Mouse (Mus musculus): ENCODE measurements at regions not wholly inside any gene's neighbourhood (a gene's known extent, or its start where the extent isn't known, plus 50 kb on each side); places are given as distances from the start of the nearest gene placed in this dataset.

GRCm38 (mm10) chr13:51899319-51900042 lies 53.0 kb downstream of the Gadd45g start:
- in situ Hi-C loops (cut with MboI; ENCODE audit: low pct_unique_long_range_greater_than_20kb in 1 of 2, low sequenced_read_pairs in 2 of 2, unreplicated experiment in 1 of 2) = no loop called here

- in situ Hi-C loops (cut with MboI; ENCODE audit: low pct_unique_long_range_greater_than_20kb in 1 of 2, low sequenced_read_pairs in 2 of 2, unreplicated experiment in 1 of 2) = no loop called here
Measured at GRCm38 (mm10) chr13:51900043-51900440, 53.6 kb downstream of the Gadd45g start.

- in situ Hi-C loops (cut with MboI; ENCODE audit: low pct_unique_long_range_greater_than_20kb in 1 of 2, low sequenced_read_pairs in 2 of 2, unreplicated experiment in 1 of 2) = no loop called here
Measured at GRCm38 (mm10) chr13:51902482-51903285, 56.2 kb downstream of the Gadd45g start.

GRCm38 (mm10) chr13:51903324-51903939 lies 57.0 kb downstream of the Gadd45g start:
- in situ Hi-C loops (cut with MboI; ENCODE audit: low pct_unique_long_range_greater_than_20kb in 1 of 2, low sequenced_read_pairs in 2 of 2, unreplicated experiment in 1 of 2) = no loop called here

GRCm38 (mm10) chr13:51905270-51905669 lies 58.8 kb downstream of the Gadd45g start:
- in situ Hi-C loops (cut with MboI; ENCODE audit: low pct_unique_long_range_greater_than_20kb in 1 of 2, low sequenced_read_pairs in 2 of 2, unreplicated experiment in 1 of 2) = no loop called here

GRCm38 (mm10) chr13:51906103-51906502 lies 59.6 kb downstream of the Gadd45g start:
- in situ Hi-C loops (cut with MboI; ENCODE audit: low pct_unique_long_range_greater_than_20kb in 1 of 2, low sequenced_read_pairs in 2 of 2, unreplicated experiment in 1 of 2) = no loop called here

- in situ Hi-C loops (cut with MboI; ENCODE audit: low pct_unique_long_range_greater_than_20kb in 1 of 2, low sequenced_read_pairs in 2 of 2, unreplicated experiment in 1 of 2) = no loop called here
Measured at GRCm38 (mm10) chr13:51908514-51908913, 62.0 kb downstream of the Gadd45g start.

GRCm38 (mm10) chr13:51911296-51911998 lies 65.0 kb downstream of the Gadd45g start:
- in situ Hi-C loops (cut with MboI; ENCODE audit: low pct_unique_long_range_greater_than_20kb in 1 of 2, low sequenced_read_pairs in 2 of 2, unreplicated experiment in 1 of 2) = no loop called here

GRCm38 (mm10) chr13:51912477-51912876 lies 66.0 kb downstream of the Gadd45g start:
- in situ Hi-C loops (cut with MboI; ENCODE audit: low pct_unique_long_range_greater_than_20kb in 1 of 2, low sequenced_read_pairs in 2 of 2, unreplicated experiment in 1 of 2) = no loop called here

- in situ Hi-C loops (cut with MboI; ENCODE audit: low pct_unique_long_range_greater_than_20kb in 1 of 2, low sequenced_read_pairs in 2 of 2, unreplicated experiment in 1 of 2) = no loop called here
Measured at GRCm38 (mm10) chr13:51912994-51913393, 66.5 kb downstream of the Gadd45g start.

GRCm38 (mm10) chr13:51916666-51917240 lies 70.3 kb downstream of the Gadd45g start:
- in situ Hi-C loops (cut with MboI; ENCODE audit: low pct_unique_long_range_greater_than_20kb in 1 of 2, low sequenced_read_pairs in 2 of 2, unreplicated experiment in 1 of 2) = no loop called here

- in situ Hi-C loops (cut with MboI; ENCODE audit: low pct_unique_long_range_greater_than_20kb in 1 of 2, low sequenced_read_pairs in 2 of 2, unreplicated experiment in 1 of 2) = no loop called here
Measured at GRCm38 (mm10) chr13:51917658-51918057, 71.2 kb downstream of the Gadd45g start.

- in situ Hi-C loops (cut with MboI; ENCODE audit: low pct_unique_long_range_greater_than_20kb in 1 of 2, low sequenced_read_pairs in 2 of 2, unreplicated experiment in 1 of 2) = no loop called here
Measured at GRCm38 (mm10) chr13:51918108-51918507, 71.6 kb downstream of the Gadd45g start.

- in situ Hi-C loops (cut with MboI; ENCODE audit: low pct_unique_long_range_greater_than_20kb in 1 of 2, low sequenced_read_pairs in 2 of 2, unreplicated experiment in 1 of 2) = no loop called here
Measured at GRCm38 (mm10) chr13:51918781-51919170, 72.3 kb downstream of the Gadd45g start.

- in situ Hi-C loops (cut with MboI; ENCODE audit: low pct_unique_long_range_greater_than_20kb in 1 of 2, low sequenced_read_pairs in 2 of 2, unreplicated experiment in 1 of 2) = no loop called here
Measured at GRCm38 (mm10) chr13:51919171-51919793, 72.8 kb downstream of the Gadd45g start.

- in situ Hi-C loops (cut with MboI; ENCODE audit: low pct_unique_long_range_greater_than_20kb in 1 of 2, low sequenced_read_pairs in 2 of 2, unreplicated experiment in 1 of 2) = no loop called here
Measured at GRCm38 (mm10) chr13:51919937-51920336, 73.5 kb downstream of the Gadd45g start.

GRCm38 (mm10) chr13:51920511-51921351 lies 74.3 kb downstream of the Gadd45g start:
- in situ Hi-C loops (cut with MboI; ENCODE audit: low pct_unique_long_range_greater_than_20kb in 1 of 2, low sequenced_read_pairs in 2 of 2, unreplicated experiment in 1 of 2) = no loop called here
